ENCODE assay signal across 10 mouse cellular contexts in the genomic region with DNA sequence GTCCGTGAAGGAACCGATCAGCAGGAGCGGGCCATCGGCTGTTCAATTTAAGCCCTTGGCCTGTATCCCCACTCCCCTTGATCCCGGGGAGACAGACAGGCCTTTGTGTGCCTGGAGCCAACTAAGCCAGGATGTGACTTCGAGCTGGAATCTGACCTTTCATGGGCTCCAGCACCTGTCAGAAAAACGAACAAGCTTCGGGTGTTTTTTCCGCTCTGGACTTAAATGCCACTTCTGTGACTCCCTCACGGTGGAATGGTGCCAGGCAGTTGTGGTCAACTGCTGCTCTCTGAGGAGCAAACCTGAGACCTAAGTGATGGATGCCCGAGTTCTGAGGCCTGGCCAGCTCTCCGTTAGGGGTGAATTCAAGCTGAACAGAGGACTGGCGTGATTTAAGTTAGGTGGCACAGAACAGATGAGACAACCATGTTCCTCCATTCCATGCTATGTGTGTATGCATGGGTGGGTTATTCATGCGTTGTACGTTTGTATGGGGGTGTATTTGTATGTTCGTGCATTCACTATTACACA.
A peak's percentile ranks its signal among the peaks of the same experiment; 100 is the strongest.
DNase-seq lines count a peak whose midpoint lies in the region; ATAC-seq lines count a peak whose summit lies in the region.
"Had no signal": no experiment of that assay in that cellular context is flagged by ENCODE, and none has a peak within 500 bp of the region (broad histone marks: within the 10 kb centered on the region; RNA-seq: fewer than 3 reads in every experiment).

No protein-coding gene starts in this region.

- no peaks in the 10 kb centered on the region for H3K36me3 ChIP-seq in hindbrain, embryonic 10.5 days
- no peaks in the 10 kb centered on the region for H3K36me3 ChIP-seq in hindbrain, embryonic 11.5 days (ENCODE audit: control insufficient read depth, insufficient read depth, low read length)
- H3K36me3 ChIP-seq in forebrain, embryonic 14.5 days (ENCODE audit: control insufficient read depth, insufficient read depth, low read length): no peaks in the 10 kb centered on the region
- no peaks in the 10 kb centered on the region for H3K36me3 ChIP-seq in midbrain, embryonic 12.5 days

- H3K9me3 ChIP-seq in hindbrain, embryonic 10.5 days: no peaks in the 10 kb centered on the region
- H3K9me3 ChIP-seq in hindbrain, embryonic 11.5 days (ENCODE audit: control insufficient read depth, low read length): no peaks in the 10 kb centered on the region
- H3K9me3 ChIP-seq in forebrain, embryonic 14.5 days (replicated peaks; ENCODE audit: control insufficient read depth, low read length): no peaks in the 10 kb centered on the region
- H3K9me3 ChIP-seq in midbrain, embryonic 12.5 days: no peaks in the 10 kb centered on the region

- no peak overlapping the region for H3K4me3 ChIP-seq in hindbrain, embryonic 10.5 days
- H3K4me3 ChIP-seq in hindbrain, embryonic 11.5 days (ENCODE audit: low read depth, low read length): no peak overlapping the region
- no peak overlapping the region for H3K4me3 ChIP-seq in forebrain, embryonic 14.5 days (ENCODE audit: low read depth, low read length)
- no peak overlapping the region for H3K4me3 ChIP-seq in midbrain, embryonic 12.5 days

- no peaks in the 10 kb centered on the region for H3K27me3 ChIP-seq in hindbrain, embryonic 10.5 days (ENCODE audit: insufficient read depth, poor library complexity, severe bottlenecking)
- no peaks in the 10 kb centered on the region for H3K27me3 ChIP-seq in hindbrain, embryonic 11.5 days (ENCODE audit: control insufficient read depth, insufficient read depth, low read length)
- no peaks in the 10 kb centered on the region for H3K27me3 ChIP-seq in forebrain, embryonic 14.5 days (replicated peaks; ENCODE audit: control insufficient read depth, insufficient read depth, low read length)
- no peaks in the 10 kb centered on the region for H3K27me3 ChIP-seq in midbrain, embryonic 12.5 days

- no peak overlapping the region for H3K9ac ChIP-seq in hindbrain, embryonic 11.5 days (ENCODE audit: low read depth, low read length)
- no peak overlapping the region for H3K9ac ChIP-seq in forebrain, embryonic 14.5 days (ENCODE audit: low read length)
- no peak overlapping the region for H3K9ac ChIP-seq in midbrain, embryonic 12.5 days (replicated peaks)

- peaks cover 31% of the 10 kb centered on the region for H3K4me1 ChIP-seq in hindbrain, embryonic 10.5 days (replicated peaks)
- no peaks in the 10 kb centered on the region for H3K4me1 ChIP-seq in hindbrain, embryonic 11.5 days (replicated peaks; ENCODE audit: control insufficient read depth, insufficient read depth, low read length)
- 0 out of 2 replicates have a peak, but pooled peaks cover 2% of the 10 kb centered on the region for H3K4me1 ChIP-seq in forebrain, embryonic 14.5 days (ENCODE audit: control insufficient read depth, insufficient read depth, low read length)
- H3K4me1 ChIP-seq in midbrain, embryonic 12.5 days: peaks cover 10% of the 10 kb centered on the region; the same call in 1 of the 2 replicates

- H3K27ac ChIP-seq in hindbrain, embryonic 10.5 days: peak overlapping the region; percentile 20; the same call in 1 of the 2 replicates
- H3K27ac ChIP-seq in hindbrain, embryonic 11.5 days (ENCODE audit: low read depth, low read length): no peak overlapping the region
- no peak overlapping the region for H3K27ac ChIP-seq in forebrain, embryonic 14.5 days (ENCODE audit: low read depth, low read length)
- 0 out of 2 replicates have a peak overlapping the region, but pooled peaks have one; percentile 8 for H3K27ac ChIP-seq in midbrain, embryonic 12.5 days (replicated peaks)

- WGBS in hindbrain, embryonic 10.5 days: 55% methylated on average over 16 of the region's 16 CpGs
- 57% methylated on average over 16 of the region's 16 CpGs for WGBS in hindbrain, embryonic 11.5 days
- 42% methylated on average over 16 of the region's 16 CpGs for WGBS in forebrain, embryonic 14.5 days
- WGBS in midbrain, embryonic 12.5 days: 56% methylated on average over 16 of the region's 16 CpGs

- no peak overlapping the region for H3K4me2 ChIP-seq in hindbrain, embryonic 11.5 days (replicated peaks; ENCODE audit: low read depth, low read length)
- no peak overlapping the region for H3K4me2 ChIP-seq in forebrain, embryonic 14.5 days (ENCODE audit: low read length)
- no peak overlapping the region for H3K4me2 ChIP-seq in midbrain, embryonic 12.5 days (replicated peaks)

- no peak for ATAC-seq in hindbrain, embryonic 11.5 days (ENCODE audit: low FRiP score)
- peak; percentile 50; the same call in 1 of the 2 replicates for ATAC-seq in forebrain, embryonic 14.5 days
- ATAC-seq in midbrain, embryonic 12.5 days (ENCODE audit: low FRiP score, low read depth): peak; percentile 54; the same call in 1 of the 2 replicates

- peak; percentile 25 for DNase-seq in hindbrain, embryonic 10.5 days (ENCODE audit: low spot score)
- no peak for DNase-seq in hindbrain, embryonic 11.5 days (ENCODE audit: low spot score)
- peak; percentile 30 for DNase-seq in adipocyte (ENCODE audit: low spot score)
- peak; percentile 38 for DNase-seq in forebrain, embryonic 14.5 days (ENCODE audit: low spot score)
- no peak for DNase-seq in layer of hippocampus, adult 8-10 months (ENCODE audit: low spot score in 2 of 2)
- DNase-seq in cerebellum, adult 11-12 months: no peak
- no peak for DNase-seq in urinary bladder, postnatal 25 days (ENCODE audit: low spot score)
- DNase-seq: lung, postnatal 36 days; right cerebral cortex, postnatal 25 days had no signal

Comparison
In these comparisons a context has a peak if more than half of its experiments do, and no peak if none do; other contexts are left out.
1. DNase-seq: peak in hindbrain, embryonic 10.5 days (single experiment), adipocyte (single experiment) and forebrain, embryonic 14.5 days (single experiment); none in hindbrain, embryonic 11.5 days (single experiment), layer of hippocampus, adult 8-10 months (0 of 2), cerebellum, adult 11-12 months (single experiment) and urinary bladder, postnatal 25 days (single experiment).
2. H3K27ac ChIP-seq: peak in hindbrain, embryonic 10.5 days (single experiment) and midbrain, embryonic 12.5 days (single experiment); none in hindbrain, embryonic 11.5 days (single experiment) and forebrain, embryonic 14.5 days (single experiment).